Mouse (Mus musculus): ENCODE data around the gene Map1lc3b.

DNA sequence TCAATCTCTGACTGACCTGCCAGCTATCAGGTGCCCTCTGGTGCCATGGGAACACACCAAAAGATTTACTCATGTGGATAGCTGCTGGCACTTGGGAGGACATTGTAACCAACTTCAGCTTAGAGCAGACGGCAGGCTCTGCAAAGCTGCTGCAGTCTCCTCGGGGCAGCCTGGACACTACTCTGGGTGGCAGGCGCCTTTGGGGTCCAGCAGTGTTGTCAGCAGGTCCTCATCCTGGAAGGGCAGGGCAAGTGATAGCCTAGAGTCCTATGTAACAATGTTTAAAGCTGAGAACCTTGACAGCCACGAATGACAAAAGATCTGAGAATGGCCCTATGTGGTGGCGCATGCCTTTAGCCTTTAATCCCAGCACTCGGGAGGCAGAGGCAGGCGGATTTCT is 8.0 kb downstream of the Map1lc3b start:
- TF ChIP-seq POLR2A (IDR thresholded peaks at IDR 0.05; ENCODE audit: insufficient read length, low read depth) (no peak), MYOG (IDR thresholded peaks at IDR 0.05; ENCODE audit: control insufficient read depth in 1 of 3, insufficient read depth in 1 of 3, insufficient read length in 2 of 3, low read depth in 2 of 3) (no peak)
